Mouse (Mus musculus): ENCODE measurements around the gene Osbpl10. TPM values are rescaled to one million over a fixed set of nuclear protein-coding genes. Genes with fewer than 3 reads are reported as not detected.

The Osbpl10 gene
- polyA plus RNA-seq, 1 experiment = 7.0 TPM

DNA sequence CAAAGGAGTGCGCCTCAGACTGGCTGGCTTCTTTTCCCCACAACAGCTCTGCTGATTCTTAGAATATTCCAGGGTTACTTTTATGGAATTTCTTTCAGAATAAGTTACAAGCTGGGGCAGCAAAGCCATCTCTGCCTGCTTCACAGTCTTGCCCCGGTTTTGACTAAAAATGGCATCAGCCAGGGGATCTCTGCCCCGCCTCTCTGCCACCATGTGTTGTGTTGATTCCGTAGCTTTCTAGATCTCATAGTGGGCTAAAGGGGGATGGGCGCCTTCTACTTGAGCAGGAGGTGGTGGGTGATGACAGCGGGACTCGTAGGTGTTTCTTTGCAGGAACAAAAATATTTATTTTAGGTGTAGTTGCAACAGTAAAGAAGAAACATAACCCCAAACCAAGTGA, 29.8 kb downstream of the Osbpl10 start:
- Histone ChIP-seq H3K4me1 (ENCODE audit: control insufficient read depth, insufficient read depth, low read length) (peaks cover 12% of the 10 kb centered on the region; the same call in 1 of the 2 replicates), H3K36me3 (ENCODE audit: control insufficient read depth, insufficient read depth, low read length) (no peaks in the 10 kb centered on the region), H3K27me3 (replicated peaks; ENCODE audit: control insufficient read depth, insufficient read depth, low read length) (no peaks in the 10 kb centered on the region), H3K27ac (ENCODE audit: insufficient read depth, low read depth, low read length) (no peak overlapping the region), H3K4me3 (ENCODE audit: insufficient read depth, low read depth, low read length) (no peak overlapping the region)
- WGBS = 83% methylated on average over 7 of the region's 7 CpGs
- TF ChIP-seq POLR2A (IDR thresholded peaks at IDR 0.05; ENCODE audit: low read depth, low read length) (no peak), CTCF (conservative IDR thresholded peaks at IDR 0.05; ENCODE audit: insufficient read depth, insufficient read length, low read depth, low read length) (no peak)
- DNase-seq = no peak

GRCm38 (mm10) chr9:115012367-115012766, 34.0 kb downstream of the Osbpl10 start:
- 47% methylated on average over 12 of the region's 12 CpGs for WGBS

GRCm38 (mm10) chr9:115020141-115020540, 41.8 kb downstream of the Osbpl10 start:
- 86% methylated on average over 7 of the region's 7 CpGs for WGBS
- no peak overlapping the region for H3K4me3 ChIP-seq (ENCODE audit: insufficient read depth, low read depth, low read length)
- H3K27ac ChIP-seq (ENCODE audit: insufficient read depth, low read depth, low read length) = no peak overlapping the region
- no peaks in the 10 kb centered on the region for H3K36me3 ChIP-seq (ENCODE audit: control insufficient read depth, insufficient read depth, low read length)
- TF ChIP-seq POLR2A (IDR thresholded peaks at IDR 0.05; ENCODE audit: low read depth, low read length) (no peak), CTCF (conservative IDR thresholded peaks at IDR 0.05; ENCODE audit: insufficient read depth, insufficient read length, low read depth, low read length) (no peak)
- no peaks in the 10 kb centered on the region for H3K27me3 ChIP-seq (replicated peaks; ENCODE audit: control insufficient read depth, insufficient read depth, low read length)
- no peak for DNase-seq
- no peaks in the 10 kb centered on the region for H3K4me1 ChIP-seq (ENCODE audit: control insufficient read depth, insufficient read depth, low read length)

More at GRCm38 (mm10) chr9:115012367-115012766, 34.0 kb downstream of the Osbpl10 start:
- Histone ChIP-seq H3K27ac (ENCODE audit: insufficient read depth, low read depth, low read length) (no peak overlapping the region), H3K36me3 (ENCODE audit: control insufficient read depth, insufficient read depth, low read length) (no peaks in the 10 kb centered on the region), H3K4me1 (ENCODE audit: control insufficient read depth, insufficient read depth, low read length) (no peaks in the 10 kb centered on the region; the same call in 1 of the 2 replicates), H3K27me3 (replicated peaks; ENCODE audit: control insufficient read depth, insufficient read depth, low read length) (no peaks in the 10 kb centered on the region), H3K4me3 (ENCODE audit: insufficient read depth, low read depth, low read length) (no peak overlapping the region)
- no peak for DNase-seq
- TF ChIP-seq CTCF (conservative IDR thresholded peaks at IDR 0.05; ENCODE audit: insufficient read depth, insufficient read length, low read depth, low read length) (no peak), POLR2A (IDR thresholded peaks at IDR 0.05; ENCODE audit: low read depth, low read length) (no peak)

DNA sequence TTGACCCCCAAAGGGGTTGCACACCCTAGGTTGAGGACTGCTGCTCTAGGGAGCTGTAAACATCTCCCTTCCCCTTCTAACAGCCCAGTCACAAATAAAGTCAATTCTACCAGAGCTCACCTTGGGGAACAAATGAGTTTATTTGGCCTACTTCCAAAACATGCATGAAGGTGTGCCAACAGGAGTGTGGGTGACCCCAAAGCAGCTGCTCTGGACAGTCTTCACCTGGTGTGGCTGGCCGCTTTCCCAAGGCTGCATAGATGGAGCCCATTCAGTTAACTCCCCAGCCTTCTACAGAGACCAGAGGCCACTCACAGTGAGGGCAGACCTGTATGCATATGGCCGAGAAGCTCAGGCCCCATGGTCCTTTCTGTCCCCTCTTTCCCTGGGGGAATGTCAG, 43.0 kb downstream of the Osbpl10 start:
- H3K4me3 ChIP-seq (ENCODE audit: insufficient read depth, low read depth, low read length) = no peak overlapping the region
- 82% methylated on average over 2 of the region's 2 CpGs for WGBS
- peak; percentile 54 for DNase-seq
- no peaks in the 10 kb centered on the region for H3K36me3 ChIP-seq (ENCODE audit: control insufficient read depth, insufficient read depth, low read length)
- TF ChIP-seq CTCF (conservative IDR thresholded peaks at IDR 0.05; ENCODE audit: insufficient read depth, insufficient read length, low read depth, low read length) = no peak
- no peak for TF ChIP-seq POLR2A (IDR thresholded peaks at IDR 0.05; ENCODE audit: low read depth, low read length)
- no peak overlapping the region for H3K27ac ChIP-seq (ENCODE audit: insufficient read depth, low read depth, low read length)
- no peaks in the 10 kb centered on the region for H3K27me3 ChIP-seq (replicated peaks; ENCODE audit: control insufficient read depth, insufficient read depth, low read length)
- no peaks in the 10 kb centered on the region for H3K4me1 ChIP-seq (ENCODE audit: control insufficient read depth, insufficient read depth, low read length)

DNA sequence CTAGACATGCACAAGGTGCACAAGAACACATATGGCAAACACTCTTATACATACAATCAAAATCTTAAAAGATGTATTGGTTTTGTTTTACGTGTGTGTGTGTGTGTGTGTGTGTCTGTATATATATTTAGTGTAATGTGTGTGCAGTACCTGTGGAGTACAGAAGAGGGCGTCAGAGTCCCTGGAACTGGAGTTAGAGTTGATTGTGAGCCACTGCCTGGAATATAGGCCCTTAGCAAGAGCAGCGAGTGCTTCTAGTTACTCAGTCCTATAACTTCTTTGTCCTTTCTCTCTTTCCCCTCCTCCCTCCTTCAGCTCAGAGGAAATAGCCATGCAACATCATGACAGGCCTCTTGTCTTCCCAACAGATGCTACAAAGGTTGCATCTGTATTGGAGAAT, 44.8 kb downstream of the Osbpl10 start:
- no peak overlapping the region for H3K27ac ChIP-seq (ENCODE audit: insufficient read depth, low read depth, low read length)
- H3K4me1 ChIP-seq (ENCODE audit: control insufficient read depth, insufficient read depth, low read length) = no peaks in the 10 kb centered on the region
- no peak overlapping the region for H3K4me3 ChIP-seq (ENCODE audit: insufficient read depth, low read depth, low read length)
- no peaks in the 10 kb centered on the region for H3K36me3 ChIP-seq (ENCODE audit: control insufficient read depth, insufficient read depth, low read length)
- no peak for TF ChIP-seq CTCF (conservative IDR thresholded peaks at IDR 0.05; ENCODE audit: insufficient read depth, insufficient read length, low read depth, low read length)
- TF ChIP-seq POLR2A (IDR thresholded peaks at IDR 0.05; ENCODE audit: low read depth, low read length) = no peak
- no peak for DNase-seq
- H3K27me3 ChIP-seq (replicated peaks; ENCODE audit: control insufficient read depth, insufficient read depth, low read length) = no peaks in the 10 kb centered on the region
- WGBS = 96% methylated on average over 3 of the region's 3 CpGs

DNA sequence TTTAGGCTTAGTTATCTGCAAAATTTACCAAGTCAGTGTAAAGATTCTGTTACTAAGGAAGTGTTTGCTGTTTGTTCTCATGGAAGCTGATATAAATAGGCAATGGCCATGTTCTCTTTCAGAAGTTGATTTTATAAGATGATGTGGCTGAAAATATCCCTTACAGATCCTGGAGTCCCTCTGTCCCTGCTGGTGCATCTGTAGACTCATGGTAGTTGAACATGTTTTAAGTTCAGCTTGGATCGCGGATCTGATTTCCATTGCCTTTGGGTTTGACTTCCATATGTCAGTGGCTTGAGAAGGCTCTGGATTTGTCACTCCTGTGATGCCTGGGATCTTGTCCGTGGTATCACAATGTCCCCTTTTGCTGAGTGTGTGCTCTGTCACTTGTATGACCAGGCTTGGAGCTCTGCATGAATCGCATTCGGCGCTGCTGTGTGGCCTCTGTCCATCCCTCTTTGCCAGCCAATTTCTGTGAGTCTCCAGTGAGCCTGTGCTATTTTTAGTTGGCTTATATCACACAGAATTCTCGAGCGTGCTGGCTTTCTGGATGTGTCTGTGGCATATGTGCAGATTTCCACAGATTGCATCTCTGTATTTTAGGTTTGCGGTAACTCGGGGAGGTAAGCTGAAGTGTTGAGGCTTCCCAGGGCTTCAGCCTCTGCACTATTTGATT, 45.5 kb downstream of the Osbpl10 start:
- Histone ChIP-seq H3K4me3 (ENCODE audit: insufficient read depth, low read depth, low read length) (no peak overlapping the region), H3K4me1 (ENCODE audit: control insufficient read depth, insufficient read depth, low read length) (no peaks in the 10 kb centered on the region), H3K27ac (ENCODE audit: insufficient read depth, low read depth, low read length) (no peak overlapping the region), H3K36me3 (ENCODE audit: control insufficient read depth, insufficient read depth, low read length) (no peaks in the 10 kb centered on the region), H3K27me3 (replicated peaks; ENCODE audit: control insufficient read depth, insufficient read depth, low read length) (no peaks in the 10 kb centered on the region)
- TF ChIP-seq CTCF (conservative IDR thresholded peaks at IDR 0.05; ENCODE audit: insufficient read depth, insufficient read length, low read depth, low read length) (no peak), POLR2A (IDR thresholded peaks at IDR 0.05; ENCODE audit: low read depth, low read length) (no peak)
- no peak for DNase-seq
- 87% methylated on average over 10 of the region's 10 CpGs for WGBS

- Histone ChIP-seq H3K36me3 (ENCODE audit: control insufficient read depth, insufficient read depth, low read length) (no peaks in the 10 kb centered on the region), H3K27ac (ENCODE audit: insufficient read depth, low read depth, low read length) (no peak overlapping the region), H3K4me3 (ENCODE audit: insufficient read depth, low read depth, low read length) (no peak overlapping the region), H3K27me3 (replicated peaks; ENCODE audit: control insufficient read depth, insufficient read depth, low read length) (no peaks in the 10 kb centered on the region), H3K4me1 (ENCODE audit: control insufficient read depth, insufficient read depth, low read length) (no peaks in the 10 kb centered on the region)
- WGBS = 50% methylated on average over 3 of the region's 3 CpGs
- TF ChIP-seq CTCF (conservative IDR thresholded peaks at IDR 0.05; ENCODE audit: insufficient read depth, insufficient read length, low read depth, low read length) = no peak
- TF ChIP-seq POLR2A (IDR thresholded peaks at IDR 0.05; ENCODE audit: low read depth, low read length) = no peak
- no peak for DNase-seq
These were observed 50.9 kb downstream of the Osbpl10 start for GRCm38 (mm10) chr9:115029307-115029706.
